Comparison of ENCODE assay signal across 10 mouse cellular contexts in the genomic region with DNA sequence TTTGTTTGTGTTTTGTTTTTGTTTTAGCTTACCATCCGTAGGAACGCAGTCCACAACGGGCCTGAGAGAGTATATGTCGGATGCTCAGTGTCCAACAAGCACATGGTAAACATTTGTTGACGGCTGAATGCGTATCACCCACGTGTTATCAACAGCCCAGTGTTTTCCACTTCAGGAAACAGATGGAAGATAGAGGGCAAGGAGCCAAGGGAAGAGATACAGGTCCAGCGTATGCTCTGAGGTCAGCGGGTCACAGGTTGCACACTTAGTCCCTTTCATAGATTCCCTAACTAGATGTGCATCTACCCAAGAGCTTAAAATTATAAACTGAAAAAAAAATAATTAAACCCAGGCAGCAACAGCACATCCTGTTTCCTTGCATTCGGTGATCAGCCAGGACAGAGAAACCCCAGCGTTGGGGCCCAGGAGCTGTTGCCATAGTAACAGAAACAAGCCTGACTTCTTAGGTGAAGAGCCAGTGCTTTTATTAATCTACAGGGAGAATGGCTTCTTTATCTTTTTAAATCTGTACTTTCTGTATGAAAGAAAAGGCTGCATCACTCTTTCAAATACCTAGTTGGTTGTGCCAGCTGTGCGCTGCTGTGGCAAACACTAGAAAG.
A peak's percentile ranks its signal among the peaks of the same experiment; 100 is the strongest.
DNase-seq lines count a peak whose midpoint lies in the region; ATAC-seq lines count a peak whose summit lies in the region.
"Had no signal": no experiment of that assay in that cellular context is flagged by ENCODE, and none has a peak within 500 bp of the region (broad histone marks: within the 10 kb centered on the region; RNA-seq: fewer than 3 reads in every experiment).

No protein-coding gene starts in this region.

- H3K4me2 ChIP-seq in lung, embryonic 15.5 days = no peak overlapping the region
- no peak overlapping the region for H3K4me2 ChIP-seq in hindbrain, embryonic 15.5 days
- no peak overlapping the region for H3K4me2 ChIP-seq in neural tube, embryonic 13.5 days
- H3K4me2 ChIP-seq: liver, embryonic 13.5 days had no signal

- H3K4me3 ChIP-seq in lung, embryonic 15.5 days = no peak overlapping the region
- no peak overlapping the region for H3K4me3 ChIP-seq in hindbrain, embryonic 15.5 days
- no peak overlapping the region for H3K4me3 ChIP-seq in neural tube, embryonic 13.5 days
- H3K4me3 ChIP-seq: liver, embryonic 13.5 days had no signal

- 0 out of 2 replicates have a peak overlapping the region, but pooled peaks have one; percentile 24 for H3K27ac ChIP-seq in lung, embryonic 15.5 days
- H3K27ac ChIP-seq in hindbrain, embryonic 15.5 days (replicated peaks) = peak overlapping the region; percentile 63
- peak overlapping the region; percentile 34 for H3K27ac ChIP-seq in neural tube, embryonic 13.5 days (replicated peaks)
- H3K27ac ChIP-seq: liver, embryonic 13.5 days had no signal

- no peak overlapping the region for H3K9ac ChIP-seq in lung, embryonic 15.5 days
- no peak overlapping the region for H3K9ac ChIP-seq in hindbrain, embryonic 15.5 days
- no peak overlapping the region for H3K9ac ChIP-seq in neural tube, embryonic 13.5 days
- H3K9ac ChIP-seq: liver, embryonic 13.5 days had no signal

- no peaks in the 10 kb centered on the region for H3K36me3 ChIP-seq in lung, embryonic 15.5 days
- no peaks in the 10 kb centered on the region for H3K36me3 ChIP-seq in hindbrain, embryonic 15.5 days
- H3K36me3 ChIP-seq in neural tube, embryonic 13.5 days = no peaks in the 10 kb centered on the region
- H3K36me3 ChIP-seq: liver, embryonic 13.5 days had no signal

- 37% methylated on average over 12 of the region's 12 CpGs for WGBS in lung, embryonic 15.5 days
- WGBS in hindbrain, embryonic 15.5 days = 39% methylated on average over 12 of the region's 12 CpGs
- WGBS in neural tube, embryonic 13.5 days = 60% methylated on average over 12 of the region's 12 CpGs

- peaks cover 38% of the 10 kb centered on the region for H3K4me1 ChIP-seq in lung, embryonic 15.5 days
- peaks cover 35% of the 10 kb centered on the region for H3K4me1 ChIP-seq in hindbrain, embryonic 15.5 days (replicated peaks)
- peaks cover 33% of the 10 kb centered on the region for H3K4me1 ChIP-seq in neural tube, embryonic 13.5 days (replicated peaks)
- H3K4me1 ChIP-seq: liver, embryonic 13.5 days had no signal

- ATAC-seq in lung, embryonic 15.5 days (ENCODE audit: borderline replicate concordance, extremely low read depth, low FRiP score, low TSS enrichment) = no peak
- ATAC-seq in hindbrain, embryonic 15.5 days (ENCODE audit: low FRiP score, low read depth) = peak; percentile 59; the same call in 1 of the 2 replicates
- no peak for ATAC-seq in neural tube, embryonic 13.5 days (ENCODE audit: low read depth)

- no peaks in the 10 kb centered on the region for H3K9me3 ChIP-seq in lung, embryonic 15.5 days
- H3K9me3 ChIP-seq in hindbrain, embryonic 15.5 days = no peaks in the 10 kb centered on the region
- H3K9me3 ChIP-seq in neural tube, embryonic 13.5 days = no peaks in the 10 kb centered on the region
- H3K9me3 ChIP-seq: liver, embryonic 13.5 days had no signal

- no peaks in the 10 kb centered on the region for H3K27me3 ChIP-seq in lung, embryonic 15.5 days
- H3K27me3 ChIP-seq in hindbrain, embryonic 15.5 days = no peaks in the 10 kb centered on the region
- no peaks in the 10 kb centered on the region for H3K27me3 ChIP-seq in neural tube, embryonic 13.5 days
- H3K27me3 ChIP-seq: liver, embryonic 13.5 days had no signal

- peak; percentile 39 to 56 for DNase-seq in cerebellum, postnatal 10 days
- no peak for DNase-seq in cerebellum, postnatal 4 days (ENCODE audit: low spot score in 2 of 2)
- no peak for DNase-seq in lung, postnatal 36 days
- DNase-seq in thymus, postnatal 14 days = no peak
- no peak for DNase-seq in right cerebral cortex, postnatal 14 days
- DNase-seq: heart, postnatal 10 days; liver, embryonic 13.5 days had no signal

Comparison
In these comparisons a context has a peak if more than half of its experiments do, and no peak if none do; other contexts are left out.
1. DNase-seq: peak in cerebellum, postnatal 10 days (2 of 2); none in cerebellum, postnatal 4 days (0 of 2), lung, postnatal 36 days (single experiment), thymus, postnatal 14 days (single experiment) and right cerebral cortex, postnatal 14 days (single experiment).
2. Peak in every context shown above with its lines, with median percentiles within 50 percentile points of each other: H3K27ac ChIP-seq.